Mouse (Mus musculus) embryonic fibroblast, embryonic 13.5 days (primary cell): Measurements from ENCODE around the gene Hrk.

Source experiments
- CTCF ChIP-seq: IDR thresholded peaks from 2 replicates; pipeline ENCODE4 v1.5.1; 2011; ENCODE audit warnings: mild to moderate bottlenecking, control low read depth, low read length, moderate library complexity, borderline replicate concordance; ENCODE audit not compliant: insufficient read depth
- POLR2A ChIP-seq: IDR thresholded peaks from 2 replicates; pipeline ENCODE4 v1.6.1; 2011; ENCODE audit warnings: low read depth, mild to moderate bottlenecking, control low read depth, low read length, moderate library complexity

GRCm38 (mm10) chr5:118171665-118172064 is 7.2 kb downstream of the Hrk start:
- TF ChIP-seq POLR2A (no peak), CTCF (no peak)
